Mouse (Mus musculus) forebrain, embryonic 16.5 days (tissue): Measurements from ENCODE around the gene Synpo2l. TPM values are rescaled to one million over a fixed set of nuclear protein-coding genes. Genes with fewer than 3 reads are reported as not detected.
A peak's percentile ranks its signal among the peaks of the same experiment; 100 is the strongest.

Source experiments
- ATAC-seq: fragments of 200-750 bp; cut with Nextera tagmentation; 2 replicates; pipeline ENCODE4 v1.8.0; 2017; ENCODE audit warnings: mild to moderate bottlenecking, moderate library complexity
- H3K27ac ChIP-seq: fragments of 300-500 bp; sonication (generic); 2 replicates; pipeline ENCODE4 v1.5.1; 2014; ENCODE audit warnings: low read length, control low read depth
- H3K27me3 ChIP-seq: fragments of 300-500 bp; sonication (generic); replicated peaks from 2 replicates; pipeline ENCODE4 v1.6.1; 2014; ENCODE audit warnings: low read length; ENCODE audit not compliant: control insufficient read depth, insufficient read depth
- H3K36me3 ChIP-seq: fragments of 300-500 bp; sonication (generic); 2 replicates; pipeline ENCODE4 v1.6.1; 2014; ENCODE audit not compliant: control insufficient read depth, insufficient read depth
- H3K4me1 ChIP-seq: fragments of 300-500 bp; sonication (generic); replicated peaks from 2 replicates; pipeline ENCODE4 v1.6.1; 2014; ENCODE audit warnings: low read length; ENCODE audit not compliant: control insufficient read depth, insufficient read depth
- H3K4me2 ChIP-seq: fragments of 300-500 bp; sonication (generic); 2 replicates; pipeline ENCODE4 v1.6.1; 2014; ENCODE audit warnings: mild to moderate bottlenecking, low read length, control low read depth
- H3K4me3 ChIP-seq: fragments of 300-500 bp; sonication (generic); replicated peaks from 2 replicates; pipeline ENCODE4 v1.5.1; 2014; ENCODE audit warnings: mild to moderate bottlenecking, low read length, control low read depth
- H3K9ac ChIP-seq: fragments of 300-500 bp; sonication (generic); replicated peaks from 2 replicates; pipeline ENCODE4 v1.6.1; 2014; ENCODE audit warnings: low read depth, low read length, control low read depth
- H3K9me3 ChIP-seq: fragments of 300-500 bp; sonication (generic); 2 replicates; pipeline ENCODE4 v1.6.1; 2016; ENCODE audit warnings: low read length; ENCODE audit not compliant: control insufficient read depth
- WGBS: fragments of 180-500 bp; shearing (Covaris S2); extraction: QIAGEN DNeasy Blood & Tissue Kit; methylation state at CpG from one replicate; pipeline ENCODE4 v1.1.7; 2014; 5-methylcytosine and 5-hydroxymethylcytosine counted together
- polyA plus RNA-seq: library from polyadenylated mRNA; unstranded; fragments of >200 nt; fragmentation: Nextera tagmentation; extraction: Ambion mirVana; gene quantifications from 2 replicates; pipeline ENCODE4 v1.2.1, GENCODE M21; 2015

The Synpo2l gene
- polyA plus RNA-seq, 1 experiment from 2014 or later = 0.14 TPM

GRCm38 (mm10) chr14:20689009-20689408 is 20.9 kb upstream of the Synpo2l start:
- H3K4me2 ChIP-seq = no peak overlapping the region
- no peak for ATAC-seq
- H3K4me1 ChIP-seq = no peaks in the 10 kb centered on the region; the same call in 1 of the 2 replicates
- no peaks in the 10 kb centered on the region for H3K9me3 ChIP-seq
- H3K4me3 ChIP-seq = no peak overlapping the region
- 87% methylated on average over 2 of the region's 2 CpGs for WGBS
- peaks cover 50% of the 10 kb centered on the region for H3K36me3 ChIP-seq
- no peaks in the 10 kb centered on the region for H3K27me3 ChIP-seq
- H3K9ac ChIP-seq = no peak overlapping the region
- no peak overlapping the region for H3K27ac ChIP-seq

- Histone ChIP-seq H3K9ac (no peak overlapping the region), H3K9me3 (no peaks in the 10 kb centered on the region), H3K4me1 (no peaks in the 10 kb centered on the region), H3K27ac (no peak overlapping the region), H3K4me3 (no peak overlapping the region), H3K27me3 (no peaks in the 10 kb centered on the region), H3K4me2 (no peak overlapping the region), H3K36me3 (peaks cover 55% of the 10 kb centered on the region)
- ATAC-seq = no peak
- WGBS = 95% methylated on average over 3 of the region's 3 CpGs
Measured at GRCm38 (mm10) chr14:20686576-20686975, 18.4 kb upstream of the Synpo2l start.

GRCm38 (mm10) chr14:20682498-20682897 is 14.3 kb upstream of the Synpo2l start:
- 80% methylated on average over 3 of the region's 3 CpGs for WGBS
- Histone ChIP-seq H3K27ac (no peak overlapping the region), H3K27me3 (no peaks in the 10 kb centered on the region), H3K9me3 (no peaks in the 10 kb centered on the region), H3K4me3 (no peak overlapping the region), H3K9ac (no peak overlapping the region), H3K4me1 (no peaks in the 10 kb centered on the region), H3K4me2 (no peak overlapping the region), H3K36me3 (peaks cover 57% of the 10 kb centered on the region)
- no peak for ATAC-seq

GRCm38 (mm10) chr14:20681742-20682141 is 13.6 kb upstream of the Synpo2l start:
- Histone ChIP-seq H3K4me3 (no peak overlapping the region), H3K9ac (no peak overlapping the region), H3K27me3 (no peaks in the 10 kb centered on the region), H3K9me3 (no peaks in the 10 kb centered on the region), H3K4me2 (no peak overlapping the region), H3K36me3 (peaks cover 54% of the 10 kb centered on the region), H3K27ac (no peak overlapping the region), H3K4me1 (no peaks in the 10 kb centered on the region)
- 94% methylated on average over 2 of the region's 2 CpGs for WGBS
- no peak for ATAC-seq

- Histone ChIP-seq H3K27me3 (no peaks in the 10 kb centered on the region), H3K27ac (no peak overlapping the region), H3K4me3 (no peak overlapping the region), H3K9ac (no peak overlapping the region), H3K9me3 (no peaks in the 10 kb centered on the region), H3K4me1 (peaks cover 15% of the 10 kb centered on the region), H3K36me3 (peaks cover 43% of the 10 kb centered on the region), H3K4me2 (no peak overlapping the region)
- no peak for ATAC-seq
- WGBS = 92% methylated on average over 4 of the region's 4 CpGs
Measured at GRCm38 (mm10) chr14:20677906-20678305, 9.8 kb upstream of the Synpo2l start.

DNA sequence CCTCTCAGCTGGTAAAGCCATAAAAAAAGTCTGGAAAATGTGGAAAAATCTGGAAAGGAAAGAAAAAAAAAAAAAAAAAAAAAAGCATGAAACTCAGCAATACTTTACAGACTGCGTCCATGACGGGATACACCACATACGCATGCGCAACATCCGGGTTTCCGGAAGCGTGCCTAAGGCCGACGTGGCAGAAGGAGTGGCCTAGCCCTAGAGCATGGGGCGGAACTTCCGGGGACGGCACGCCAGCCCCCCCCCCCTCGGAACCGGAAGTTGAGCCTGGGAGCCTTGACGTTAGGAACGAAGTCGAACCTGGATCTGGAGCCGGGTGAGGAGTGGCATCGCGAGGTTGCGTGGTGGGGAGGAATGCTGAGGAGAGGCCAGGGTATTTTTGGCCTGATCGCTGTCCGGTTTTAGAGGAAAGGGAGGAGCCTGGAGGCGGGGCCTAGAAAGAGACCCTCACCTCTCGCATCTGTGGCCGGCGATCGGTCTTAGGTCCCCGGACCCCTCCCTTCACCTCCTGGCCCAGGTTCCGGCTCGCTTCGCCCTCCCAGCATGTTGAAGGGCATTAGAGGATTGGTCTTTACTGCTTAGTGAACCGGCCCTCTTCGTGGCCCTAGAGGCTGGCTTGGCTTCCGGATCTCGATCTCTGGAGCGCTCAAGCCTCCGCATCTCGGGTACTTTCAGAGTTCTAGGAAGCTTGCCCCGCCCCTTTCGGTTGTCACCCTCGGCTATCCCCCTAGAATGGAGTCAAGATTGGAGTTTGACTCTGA is 6.1 kb upstream of the Synpo2l start, which contains the start of gene Sec24c:
Sec24c (plus strand) TSS at position 245 of the 770 bp plus-strand sequence.
- Histone ChIP-seq H3K4me3 (peak within 1 kb of the TSS; percentile 87), H3K27ac (peak within 1 kb of the TSS; percentile 78), H3K9ac (peak within 1 kb of the TSS; percentile 80), H3K27me3 (peaks cover 6% of the 10 kb centered on the region), H3K4me1 (peaks cover 15% of the 10 kb centered on the region), H3K36me3 (peaks cover 19% of the 10 kb centered on the region; the same call in 1 of the 2 replicates), H3K9me3 (no peaks in the 10 kb centered on the region), H3K4me2 (peak within 1 kb of the TSS; percentile 89)
- ATAC-seq = peak; percentile 98
- WGBS = under 1% methylated on average over 43 of the region's 43 CpGs

DNA sequence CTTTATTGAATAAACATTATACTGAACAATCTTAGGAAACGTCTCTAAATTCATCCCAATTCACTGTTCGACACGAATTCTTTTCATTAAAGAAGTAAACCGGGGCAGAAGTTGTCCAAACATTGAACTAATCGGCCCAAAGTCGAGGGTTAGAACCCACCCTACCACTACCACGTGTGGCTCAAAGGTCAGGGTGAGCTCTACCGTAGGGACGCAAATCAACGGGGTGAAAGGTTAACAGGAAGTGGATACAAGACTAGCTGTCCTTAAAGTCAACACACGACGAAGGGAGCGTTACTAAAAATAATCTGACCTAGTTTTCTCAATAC is 5.5 kb upstream of the Synpo2l start:
- peak; percentile 61 for ATAC-seq
- peaks cover 6% of the 10 kb centered on the region for H3K27me3 ChIP-seq

DNA sequence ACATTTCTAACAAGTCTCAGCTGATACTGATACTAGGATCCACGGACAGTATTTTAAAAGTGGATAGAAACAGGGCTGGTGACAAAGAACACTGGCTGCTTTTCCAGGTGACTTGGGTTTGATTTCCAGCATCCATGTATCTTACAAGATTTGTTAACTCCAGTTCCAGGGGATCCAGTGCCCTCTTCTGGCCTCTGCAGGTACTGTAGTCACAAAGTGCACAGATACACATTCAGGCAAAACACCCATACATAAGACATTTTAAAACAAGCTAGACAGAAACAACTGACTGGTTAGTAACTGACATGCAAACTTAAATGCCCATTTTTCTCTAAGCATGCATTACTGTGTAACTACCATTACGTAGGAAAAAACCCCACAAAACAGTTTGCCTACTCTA is 4.8 kb upstream of the Synpo2l start:
- no peak overlapping the region; the same call in 1 of the 2 replicates for H3K4me2 ChIP-seq
- ATAC-seq = no peak
- no peak overlapping the region for H3K9ac ChIP-seq
- no peak overlapping the region for H3K27ac ChIP-seq
- 92% methylated on average over 2 of the region's 2 CpGs for WGBS
- peaks cover 6% of the 10 kb centered on the region for H3K27me3 ChIP-seq
- no peaks in the 10 kb centered on the region for H3K9me3 ChIP-seq
- peaks cover 15% of the 10 kb centered on the region for H3K4me1 ChIP-seq
- H3K36me3 ChIP-seq = peaks cover 14% of the 10 kb centered on the region; the same call in 1 of the 2 replicates
- H3K4me3 ChIP-seq = no peak overlapping the region

More for the DNA sequence above, 5.5 kb upstream of the Synpo2l start:
- Histone ChIP-seq H3K9me3 (no peaks in the 10 kb centered on the region), H3K4me1 (peaks cover 15% of the 10 kb centered on the region), H3K27ac (peak overlapping the region; percentile 69), H3K4me3 (peak overlapping the region; percentile 87), H3K4me2 (peak overlapping the region; percentile 89), H3K36me3 (peaks cover 19% of the 10 kb centered on the region; the same call in 1 of the 2 replicates), H3K9ac (peak overlapping the region; percentile 49; the same call in 1 of the 2 replicates)
- 11% methylated on average over 13 of the region's 13 CpGs for WGBS

DNA sequence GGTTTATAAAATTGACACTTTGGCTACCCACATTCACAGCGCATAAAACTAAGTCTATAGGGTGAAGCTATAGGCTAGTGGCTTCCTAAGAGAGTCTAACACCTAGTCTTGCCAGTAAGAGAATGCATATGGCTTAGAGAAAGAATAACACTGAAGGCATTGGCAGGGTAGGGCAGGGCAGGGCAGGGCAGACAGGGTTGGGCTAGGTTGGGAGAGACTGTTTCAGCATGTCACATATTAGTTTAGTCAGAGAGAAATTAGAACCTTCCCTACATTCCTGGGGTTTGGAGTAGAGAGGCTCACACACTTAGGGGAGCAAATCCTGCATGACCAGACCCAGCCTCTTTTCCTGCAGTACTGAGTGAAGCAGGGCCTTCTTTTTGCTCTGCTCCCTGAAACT is 685 bp downstream of the Synpo2l start:
- Histone ChIP-seq H3K27me3 (peaks cover 6% of the 10 kb centered on the region), H3K36me3 (no peaks in the 10 kb centered on the region), H3K4me2 (no peak overlapping the region), H3K4me3 (no peak overlapping the region), H3K4me1 (no peaks in the 10 kb centered on the region; the same call in 1 of the 2 replicates), H3K27ac (no peak overlapping the region), H3K9ac (no peak overlapping the region), H3K9me3 (no peaks in the 10 kb centered on the region)
- 68% methylated on average over 1 of the region's 1 CpGs for WGBS
- ATAC-seq = no peak
